Mouse (Mus musculus): ENCODE results near the gene Gipr. TPM values are rescaled to one million over a fixed set of nuclear protein-coding genes. Genes with fewer than 3 reads are reported as not detected.

Gipr gene
- 2.6 and 3.4 TPM in 2 replicates for polyA plus RNA-seq (2015; fragmentation: Nextera tagmentation; extraction: Ambion mirVana)

DNA sequence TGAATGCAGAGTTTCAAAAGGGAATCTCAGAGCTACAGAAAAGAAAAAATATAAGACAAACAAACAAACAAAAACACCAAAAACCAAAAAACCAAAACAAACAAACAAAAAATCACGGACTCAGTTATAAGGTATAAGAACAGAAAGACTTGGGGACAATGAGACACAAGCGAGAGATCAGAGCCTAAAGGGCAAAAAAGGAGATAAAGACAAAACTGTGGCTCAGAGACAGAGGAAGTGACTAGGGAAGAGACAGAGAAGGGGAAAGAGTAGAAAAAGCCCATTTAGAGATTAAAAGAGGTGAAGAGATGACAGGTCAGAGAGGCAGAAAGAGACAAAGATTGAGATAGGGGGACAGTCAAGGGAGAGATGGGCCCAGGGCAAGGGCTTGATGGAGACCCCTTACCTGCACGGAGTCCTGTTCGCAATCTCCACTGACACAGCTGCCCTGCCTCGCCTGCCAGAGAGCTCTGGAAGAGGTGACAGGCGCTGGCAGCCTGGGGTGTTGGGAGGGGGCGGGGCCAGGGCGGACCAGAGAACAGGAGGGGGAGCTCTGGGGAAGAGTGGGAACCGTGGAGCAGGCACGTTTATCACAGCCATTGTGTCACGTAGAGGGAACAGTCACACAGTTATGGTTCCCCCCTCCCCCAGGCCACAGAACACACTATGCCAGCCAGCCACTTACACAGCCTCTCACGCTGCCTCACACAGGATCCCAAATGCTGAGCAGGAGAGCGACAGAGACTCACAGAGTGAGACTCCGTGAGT, at the start of gene Gipr:
Gene Gipr, minus strand, starts transcription at position 472 of the 768 bp plus-strand sequence.
- WGBS = 10% methylated on average over 14 of the region's 14 CpGs
- ATAC-seq = peak; percentile 55

GRCm38 (mm10) chr7:19214940-19215339, 49.0 kb upstream of the Gipr start:
- Histone ChIP-seq H3K9me3 (no peaks in the 10 kb centered on the region), H3K4me2 (replicated peaks) (no peak overlapping the region), H3K9ac (replicated peaks) (no peak overlapping the region), H3K27ac (no peak overlapping the region), H3K27me3 (peaks cover 19% of the 10 kb centered on the region), H3K4me1 (replicated peaks) (peaks cover 12% of the 10 kb centered on the region), H3K36me3 (no peaks in the 10 kb centered on the region), H3K4me3 (replicated peaks) (no peak overlapping the region)
- ATAC-seq = no peak
- 73% methylated on average over 9 of the region's 9 CpGs for WGBS

More for the DNA sequence above, at the start of gene Gipr:
- Histone ChIP-seq H3K4me2 (replicated peaks) (peak within 1 kb of the TSS; percentile 39), H3K27ac (no peak within 1 kb of the TSS; the same call in 1 of the 2 replicates), H3K36me3 (no peaks in the 10 kb centered on the region), H3K4me3 (replicated peaks) (peak within 1 kb of the TSS; percentile 16), H3K27me3 (peaks cover 29% of the 10 kb centered on the region), H3K9me3 (no peaks in the 10 kb centered on the region), H3K4me1 (replicated peaks) (peaks cover 34% of the 10 kb centered on the region), H3K9ac (replicated peaks) (peak within 1 kb of the TSS; percentile 36; the same call in 1 of the 2 replicates)

GRCm38 (mm10) chr7:19214369-19214768, 48.4 kb upstream of the Gipr start:
- H3K4me2 ChIP-seq (replicated peaks) = no peak overlapping the region
- peaks cover 19% of the 10 kb centered on the region for H3K27me3 ChIP-seq
- ATAC-seq = no peak
- no peaks in the 10 kb centered on the region for H3K9me3 ChIP-seq
- no peak overlapping the region for H3K9ac ChIP-seq (replicated peaks)
- H3K36me3 ChIP-seq = no peaks in the 10 kb centered on the region
- peaks cover 12% of the 10 kb centered on the region for H3K4me1 ChIP-seq (replicated peaks)
- WGBS = 77% methylated on average over 7 of the region's 7 CpGs
- H3K27ac ChIP-seq = no peak overlapping the region
- H3K4me3 ChIP-seq (replicated peaks) = no peak overlapping the region

GRCm38 (mm10) chr7:19213385-19213784, 47.5 kb upstream of the Gipr start:
- peaks cover 19% of the 10 kb centered on the region for H3K27me3 ChIP-seq
- no peaks in the 10 kb centered on the region for H3K36me3 ChIP-seq
- no peak overlapping the region for H3K9ac ChIP-seq (replicated peaks)
- H3K4me1 ChIP-seq (replicated peaks) = peaks cover 12% of the 10 kb centered on the region
- peak overlapping the region; percentile 72; the same call in 1 of the 2 replicates for H3K4me2 ChIP-seq (replicated peaks)
- no peaks in the 10 kb centered on the region for H3K9me3 ChIP-seq
- 68% methylated on average over 2 of the region's 2 CpGs for WGBS
- ATAC-seq = no peak
- H3K4me3 ChIP-seq (replicated peaks) = no peak overlapping the region
- H3K27ac ChIP-seq = no peak overlapping the region

DNA sequence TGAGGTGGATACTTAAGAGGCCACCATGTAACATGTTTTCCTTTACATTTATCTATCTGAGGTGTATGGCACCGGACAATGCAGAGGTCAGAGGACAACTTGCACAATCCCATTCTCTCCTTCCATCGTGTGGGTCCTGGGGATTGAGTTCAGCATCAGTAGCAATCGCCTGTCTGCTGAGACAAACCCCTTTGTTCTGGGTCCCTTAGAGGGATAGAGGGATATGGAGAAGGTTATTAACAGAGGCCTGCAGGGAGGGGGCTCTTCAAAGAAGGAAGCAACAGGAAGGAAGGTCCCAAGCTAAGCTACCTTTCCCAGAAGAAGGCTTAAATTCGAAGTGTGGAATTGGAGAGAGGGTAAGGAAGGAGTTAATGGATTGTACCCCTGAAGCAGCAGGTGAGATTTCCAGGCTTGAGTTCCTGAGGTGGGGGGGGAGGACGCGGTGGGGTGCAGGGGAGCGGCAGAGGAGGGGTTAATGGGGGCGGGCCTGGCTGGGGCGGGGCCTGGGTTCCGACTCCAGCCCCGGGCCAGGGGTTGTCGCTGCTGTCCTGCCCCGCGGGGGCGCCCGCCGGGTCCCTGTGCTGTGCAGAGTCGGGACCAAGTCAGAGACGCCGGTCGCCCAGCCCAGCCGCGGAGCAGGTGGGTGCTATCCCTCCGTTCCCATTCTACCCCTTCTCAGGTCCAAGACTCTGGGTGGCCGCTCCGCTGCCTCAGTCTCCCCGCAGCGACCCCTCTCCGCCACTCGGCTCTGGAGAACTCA, 46.2 kb upstream of the Gipr start, which contains the start of gene Gpr4:
Gene Gpr4, plus strand, starts transcription at position 543 of the 760 bp plus-strand sequence.
- no peak within 1 kb of the TSS; the same call in 1 of the 2 replicates for H3K27ac ChIP-seq
- peaks cover 12% of the 10 kb centered on the region for H3K4me1 ChIP-seq (replicated peaks)
- peak within 1 kb of the TSS; percentile 46 for H3K4me3 ChIP-seq (replicated peaks)
- peak within 1 kb of the TSS; percentile 72 for H3K4me2 ChIP-seq (replicated peaks)
- ATAC-seq = peak; percentile 81
- H3K27me3 ChIP-seq = peaks cover 19% of the 10 kb centered on the region
- peak within 1 kb of the TSS; percentile 61 for H3K9ac ChIP-seq (replicated peaks)
- WGBS = 2% methylated on average over 29 of the region's 30 CpGs
- H3K36me3 ChIP-seq = peaks cover 5% of the 10 kb centered on the region; the same call in 1 of the 2 replicates
- no peaks in the 10 kb centered on the region for H3K9me3 ChIP-seq

- no peak for ATAC-seq
- H3K4me3 ChIP-seq (replicated peaks) = no peak overlapping the region
- 43% methylated on average over 5 of the region's 5 CpGs for WGBS
Observed at GRCm38 (mm10) chr7:19211041-19211675, 45.2 kb upstream of the Gipr start.

GRCm38 (mm10) chr7:19210010-19210409, 44.1 kb upstream of the Gipr start:
- H3K9me3 ChIP-seq = no peaks in the 10 kb centered on the region
- ATAC-seq = no peak
- no peak overlapping the region for H3K9ac ChIP-seq (replicated peaks)
- H3K36me3 ChIP-seq = peaks cover 16% of the 10 kb centered on the region
- no peak overlapping the region for H3K27ac ChIP-seq
- H3K4me3 ChIP-seq (replicated peaks) = no peak overlapping the region
- WGBS = 88% methylated on average over 5 of the region's 5 CpGs
- H3K27me3 ChIP-seq = peaks cover 19% of the 10 kb centered on the region
- H3K4me1 ChIP-seq (replicated peaks) = peaks cover 9% of the 10 kb centered on the region
- no peak overlapping the region for H3K4me2 ChIP-seq (replicated peaks)

More at GRCm38 (mm10) chr7:19211041-19211675, 45.2 kb upstream of the Gipr start:
- Histone ChIP-seq H3K27me3 (peaks cover 19% of the 10 kb centered on the region), H3K9ac (replicated peaks) (no peak overlapping the region), H3K9me3 (no peaks in the 10 kb centered on the region), H3K4me2 (replicated peaks) (no peak overlapping the region), H3K4me1 (replicated peaks) (peaks cover 12% of the 10 kb centered on the region), H3K36me3 (peaks cover 5% of the 10 kb centered on the region; the same call in 1 of the 2 replicates), H3K27ac (no peak overlapping the region)

GRCm38 (mm10) chr7:19209494-19209893, 43.6 kb upstream of the Gipr start:
- Histone ChIP-seq H3K36me3 (peaks cover 21% of the 10 kb centered on the region), H3K27ac (no peak overlapping the region), H3K27me3 (peaks cover 19% of the 10 kb centered on the region), H3K4me1 (replicated peaks) (peaks cover 9% of the 10 kb centered on the region), H3K4me2 (replicated peaks) (no peak overlapping the region), H3K9ac (replicated peaks) (no peak overlapping the region), H3K9me3 (no peaks in the 10 kb centered on the region), H3K4me3 (replicated peaks) (no peak overlapping the region)
- ATAC-seq = no peak
- 80% methylated on average over 4 of the region's 4 CpGs for WGBS

DNA sequence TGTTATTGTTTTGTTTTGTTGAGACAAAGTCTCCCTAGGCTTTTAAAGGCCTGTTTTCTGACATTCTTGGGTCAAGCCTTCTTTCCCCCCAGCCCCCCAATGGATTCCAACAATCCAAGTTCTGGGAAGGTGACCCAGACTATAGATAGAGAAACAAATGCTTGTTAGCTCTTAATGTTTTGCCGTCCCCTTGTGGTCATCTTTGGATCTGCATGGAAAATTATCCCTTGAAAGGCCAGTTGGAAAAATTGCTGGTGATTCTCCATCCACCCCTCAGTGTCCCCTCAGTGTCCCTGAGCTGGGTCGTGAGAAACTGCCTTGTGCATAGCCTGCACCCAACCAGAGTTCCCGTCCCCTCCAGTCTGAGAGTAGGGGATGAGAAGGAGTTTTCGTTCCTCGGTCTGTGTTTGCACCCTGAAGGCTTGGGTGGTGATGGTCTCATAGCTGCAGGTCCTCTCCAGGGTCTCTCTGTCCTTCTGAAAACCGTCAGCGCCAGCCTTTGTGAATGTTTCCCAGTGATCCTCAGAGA, 43.1 kb upstream of the Gipr start:
- Histone ChIP-seq H3K9ac (replicated peaks) (no peak overlapping the region), H3K4me2 (replicated peaks) (no peak overlapping the region), H3K27ac (no peak overlapping the region), H3K4me3 (replicated peaks) (no peak overlapping the region), H3K27me3 (peaks cover 15% of the 10 kb centered on the region), H3K9me3 (no peaks in the 10 kb centered on the region), H3K4me1 (replicated peaks) (peaks cover 9% of the 10 kb centered on the region), H3K36me3 (peaks cover 26% of the 10 kb centered on the region)
- ATAC-seq = no peak
- 58% methylated on average over 7 of the region's 7 CpGs for WGBS

GRCm38 (mm10) chr7:19208201-19208910, 42.4 kb upstream of the Gipr start:
- Histone ChIP-seq H3K4me2 (replicated peaks) (no peak overlapping the region), H3K27ac (no peak overlapping the region), H3K9me3 (no peaks in the 10 kb centered on the region), H3K4me3 (replicated peaks) (no peak overlapping the region), H3K4me1 (replicated peaks) (peaks cover 9% of the 10 kb centered on the region), H3K36me3 (peaks cover 31% of the 10 kb centered on the region), H3K27me3 (peaks cover 11% of the 10 kb centered on the region), H3K9ac (replicated peaks) (no peak overlapping the region)
- WGBS = 79% methylated on average over 13 of the region's 13 CpGs
- no peak; the same call in 1 of the 2 replicates for ATAC-seq

Measured in midbrain, embryonic 13.5 days (tissue).